Mouse (Mus musculus): ENCODE measurements around the gene Jund. TPM values are rescaled to one million over a fixed set of nuclear protein-coding genes. Genes with fewer than 3 reads are reported as not detected.

Gene Jund
- polyA plus RNA-seq, 1 experiment = 246 TPM

GRCm38 (mm10) chr8:70678679-70679078, 20.1 kb upstream of the Jund start:
- TF ChIP-seq POLR2AphosphoS2 (IDR thresholded peaks at IDR 0.05; ENCODE audit: insufficient read length, low read depth) = no peak
- Histone ChIP-seq H3K27me3 (ENCODE audit: control insufficient read depth, insufficient read depth, insufficient read length) (no peaks in the 10 kb centered on the region), H3K36me3 (ENCODE audit: control insufficient read depth, insufficient read depth) (no peaks in the 10 kb centered on the region), H3ac (ENCODE audit: control insufficient read depth, insufficient read length) (no peak overlapping the region), H3K79me2 (ENCODE audit: control insufficient read depth, insufficient read depth) (peaks cover 29% of the 10 kb centered on the region), H3K4me2 (ENCODE audit: low read depth) (no peak overlapping the region), H3K4me3 (no peak overlapping the region)

GRCm38 (mm10) chr8:70679404-70679803, 19.3 kb upstream of the Jund start:
- TF ChIP-seq TCF3 (IDR thresholded peaks at IDR 0.05; ENCODE audit: insufficient read length, low read depth) (no peak), CEBPB (IDR thresholded peaks at IDR 0.05; ENCODE audit: insufficient read depth, poor library complexity, severe bottlenecking) (no peak), MYOG (IDR thresholded peaks at IDR 0.05; ENCODE audit: control insufficient read depth in 1 of 3, insufficient read depth in 1 of 3, insufficient read length in 2 of 3, low read depth in 2 of 3) (no peak), E2F4 (IDR thresholded peaks at IDR 0.05; ENCODE audit: insufficient read depth) (no peak), SRF (IDR thresholded peaks at IDR 0.05; ENCODE audit: control insufficient read depth, insufficient read length, low read depth) (no peak), USF1 (IDR thresholded peaks at IDR 0.05; ENCODE audit: low read depth) (no peak), REST (IDR thresholded peaks at IDR 0.05; ENCODE audit: insufficient read depth, insufficient read length) (no peak), TCF12 (IDR thresholded peaks at IDR 0.05; ENCODE audit: insufficient read depth, poor library complexity, severe bottlenecking) (no peak), POLR2A (IDR thresholded peaks at IDR 0.05; ENCODE audit: insufficient read length, low read depth) (no peak), POLR2AphosphoS2 (IDR thresholded peaks at IDR 0.05; ENCODE audit: insufficient read length, low read depth) (no peak), MYOD1 (IDR thresholded peaks at IDR 0.05; ENCODE audit: control insufficient read depth in 1 of 3, insufficient read length in 2 of 3, low read depth in 2 of 3) (no peak), MAX (IDR thresholded peaks at IDR 0.05; ENCODE audit: low read depth) (no peak)
- no peak overlapping the region for H3K4me3 ChIP-seq
- H3K36me3 ChIP-seq (ENCODE audit: control insufficient read depth, insufficient read depth) = no peaks in the 10 kb centered on the region
- H3K4me2 ChIP-seq (ENCODE audit: low read depth) = no peak overlapping the region
- H3K27me3 ChIP-seq (ENCODE audit: control insufficient read depth, insufficient read depth, insufficient read length) = no peaks in the 10 kb centered on the region
- peaks cover 23% of the 10 kb centered on the region for H3K79me2 ChIP-seq (ENCODE audit: control insufficient read depth, insufficient read depth)
- no peak overlapping the region for H3ac ChIP-seq (ENCODE audit: control insufficient read depth, insufficient read length)

- TF ChIP-seq TCF3 (IDR thresholded peaks at IDR 0.05; ENCODE audit: insufficient read length, low read depth) = no peak
- no peak for TF ChIP-seq E2F4 (IDR thresholded peaks at IDR 0.05; ENCODE audit: insufficient read depth)
- TF ChIP-seq USF1 (IDR thresholded peaks at IDR 0.05; ENCODE audit: low read depth) = no peak
- no peak for TF ChIP-seq TCF12 (IDR thresholded peaks at IDR 0.05; ENCODE audit: insufficient read depth, poor library complexity, severe bottlenecking)
- no peak for TF ChIP-seq REST (IDR thresholded peaks at IDR 0.05; ENCODE audit: insufficient read depth, insufficient read length)
- no peak for TF ChIP-seq MYOG (IDR thresholded peaks at IDR 0.05; ENCODE audit: control insufficient read depth in 1 of 3, insufficient read depth in 1 of 3, insufficient read length in 2 of 3, low read depth in 2 of 3)
- no peak for TF ChIP-seq SRF (IDR thresholded peaks at IDR 0.05; ENCODE audit: control insufficient read depth, insufficient read length, low read depth)
- no peak for TF ChIP-seq MAX (IDR thresholded peaks at IDR 0.05; ENCODE audit: low read depth)
- no peak for TF ChIP-seq MYOD1 (IDR thresholded peaks at IDR 0.05; ENCODE audit: control insufficient read depth in 1 of 3, insufficient read length in 2 of 3, low read depth in 2 of 3)
- Histone ChIP-seq H3K4me3 (no peak overlapping the region), H3K27me3 (ENCODE audit: control insufficient read depth, insufficient read depth, insufficient read length) (no peaks in the 10 kb centered on the region), H3K79me2 (ENCODE audit: control insufficient read depth, insufficient read depth) (peaks cover 16% of the 10 kb centered on the region), H3K36me3 (ENCODE audit: control insufficient read depth, insufficient read depth) (no peaks in the 10 kb centered on the region), H3ac (ENCODE audit: control insufficient read depth, insufficient read length) (no peak overlapping the region), H3K4me2 (ENCODE audit: low read depth) (no peak overlapping the region)
Observed at GRCm38 (mm10) chr8:70680039-70680438, 18.7 kb upstream of the Jund start.

- Histone ChIP-seq H3K4me2 (ENCODE audit: low read depth) (peak overlapping the region; percentile 61), H3K4me3 (no peak overlapping the region), H3K27me3 (ENCODE audit: control insufficient read depth, insufficient read depth, insufficient read length) (no peaks in the 10 kb centered on the region), H3K36me3 (ENCODE audit: control insufficient read depth, insufficient read depth) (no peaks in the 10 kb centered on the region), H3ac (ENCODE audit: control insufficient read depth, insufficient read length) (no peak overlapping the region), H3K79me2 (ENCODE audit: control insufficient read depth, insufficient read depth) (peaks cover 2% of the 10 kb centered on the region)
- TF ChIP-seq MYOG (IDR thresholded peaks at IDR 0.05; ENCODE audit: control insufficient read depth in 1 of 3, insufficient read depth in 1 of 3, insufficient read length in 2 of 3, low read depth in 2 of 3) (no peak), SRF (IDR thresholded peaks at IDR 0.05; ENCODE audit: control insufficient read depth, insufficient read length, low read depth) (no peak), E2F4 (IDR thresholded peaks at IDR 0.05; ENCODE audit: insufficient read depth) (no peak), POLR2A (IDR thresholded peaks at IDR 0.05; ENCODE audit: insufficient read length, low read depth) (no peak), MAX (IDR thresholded peaks at IDR 0.05; ENCODE audit: low read depth) (no peak), CEBPB (IDR thresholded peaks at IDR 0.05; ENCODE audit: insufficient read depth, poor library complexity, severe bottlenecking) (no peak), USF1 (IDR thresholded peaks at IDR 0.05; ENCODE audit: low read depth) (no peak), MYOD1 (IDR thresholded peaks at IDR 0.05; ENCODE audit: control insufficient read depth in 1 of 3, insufficient read length in 2 of 3, low read depth in 2 of 3) (no peak), POLR2AphosphoS2 (IDR thresholded peaks at IDR 0.05; ENCODE audit: insufficient read length, low read depth) (no peak), TCF3 (IDR thresholded peaks at IDR 0.05; ENCODE audit: insufficient read length, low read depth) (no peak), REST (IDR thresholded peaks at IDR 0.05; ENCODE audit: insufficient read depth, insufficient read length) (no peak), TCF12 (IDR thresholded peaks at IDR 0.05; ENCODE audit: insufficient read depth, poor library complexity, severe bottlenecking) (no peak)
Observed at GRCm38 (mm10) chr8:70681410-70681809, 17.3 kb upstream of the Jund start.

- Histone ChIP-seq H3ac (ENCODE audit: control insufficient read depth, insufficient read length) (no peak overlapping the region), H3K4me3 (no peak overlapping the region), H3K36me3 (ENCODE audit: control insufficient read depth, insufficient read depth) (no peaks in the 10 kb centered on the region), H3K27me3 (ENCODE audit: control insufficient read depth, insufficient read depth, insufficient read length) (no peaks in the 10 kb centered on the region), H3K4me2 (ENCODE audit: low read depth) (peak overlapping the region; percentile 66), H3K79me2 (ENCODE audit: control insufficient read depth, insufficient read depth) (no peaks in the 10 kb centered on the region)
- TF ChIP-seq MYOG (IDR thresholded peaks at IDR 0.05; ENCODE audit: control insufficient read depth in 1 of 3, insufficient read depth in 1 of 3, insufficient read length in 2 of 3, low read depth in 2 of 3) (peak in 1 of 3 experiments; percentile 67), TCF3 (IDR thresholded peaks at IDR 0.05; ENCODE audit: insufficient read length, low read depth) (no peak), USF1 (IDR thresholded peaks at IDR 0.05; ENCODE audit: low read depth) (no peak), POLR2AphosphoS2 (IDR thresholded peaks at IDR 0.05; ENCODE audit: insufficient read length, low read depth) (peak; percentile 78), CEBPB (IDR thresholded peaks at IDR 0.05; ENCODE audit: insufficient read depth, poor library complexity, severe bottlenecking) (no peak), REST (IDR thresholded peaks at IDR 0.05; ENCODE audit: insufficient read depth, insufficient read length) (no peak), MAX (IDR thresholded peaks at IDR 0.05; ENCODE audit: low read depth) (no peak), SRF (IDR thresholded peaks at IDR 0.05; ENCODE audit: control insufficient read depth, insufficient read length, low read depth) (no peak), MYOD1 (IDR thresholded peaks at IDR 0.05; ENCODE audit: control insufficient read depth in 1 of 3, insufficient read length in 2 of 3, low read depth in 2 of 3) (peak in 2 of 3 experiments; percentile 33 to 47), TCF12 (IDR thresholded peaks at IDR 0.05; ENCODE audit: insufficient read depth, poor library complexity, severe bottlenecking) (no peak), POLR2A (IDR thresholded peaks at IDR 0.05; ENCODE audit: insufficient read length, low read depth) (peak; percentile 63), E2F4 (IDR thresholded peaks at IDR 0.05; ENCODE audit: insufficient read depth) (peak; percentile 13)
Observed at GRCm38 (mm10) chr8:70682193-70682592, 16.6 kb upstream of the Jund start.
